Mouse (Mus musculus) layer of hippocampus, adult 2 months (tissue): ENCODE data around the gene Chst3. TPM values are rescaled to one million over a fixed set of nuclear protein-coding genes. Genes with fewer than 3 reads are reported as not detected.
"Not testable (repeated sequence)": the region's sequence is repeated elsewhere in the genome, so short reads cannot be mapped to it uniquely, and the experiment has no call there.

Experiments
- DNase-seq, 2 experiments: peaks; one replicate each; pipeline ENCODE4 v3.0.0; 2022; ENCODE audit warnings: low spot score in 2 of 2
- H3K27ac ChIP-seq: fragments of 200-600 bp; 2 replicates; pipeline ENCODE4 v1.8.1; 2022
- H3K4me3 ChIP-seq: fragments of 200-600 bp; 2 replicates; pipeline ENCODE4 v1.8.1; 2022; ENCODE audit warnings: mild to moderate bottlenecking
- CTCF ChIP-seq: fragments of 200-600 bp; conservative IDR thresholded peaks from 2 replicates; pipeline ENCODE4 v1.8.1; 2022; ENCODE audit warnings: antibody characterized with exemption, mild to moderate bottlenecking, moderate library complexity
- total RNA-seq, 2 experiments: library from RNA; stranded (reverse); gene quantifications; 2 replicates each; pipeline ENCODE4 v1.2.3; 2021

The Chst3 gene
- total RNA-seq, 2 experiments from 2014 or later = 1.2 to 1.8 TPM

GRCm38 (mm10) chr10:60246519-60246918, 27.5 kb upstream of the Chst3 start:
- Histone ChIP-seq H3K4me3 (no peak overlapping the region), H3K27ac (no peak overlapping the region)
- peak; percentile 81 for TF ChIP-seq CTCF
- DNase-seq = peak; percentile 29 to 64

- DNase-seq = no peak
- no peak for TF ChIP-seq CTCF
- Histone ChIP-seq H3K27ac (no peak overlapping the region), H3K4me3 (no peak overlapping the region)
Observed at GRCm38 (mm10) chr10:60245635-60246034, 26.6 kb upstream of the Chst3 start.

GRCm38 (mm10) chr10:60245041-60245440, 26.0 kb upstream of the Chst3 start:
- H3K4me3 ChIP-seq = no peak overlapping the region
- peak; percentile 100 for TF ChIP-seq CTCF
- no peak overlapping the region for H3K27ac ChIP-seq
- DNase-seq = peak; percentile 87 to 92

GRCm38 (mm10) chr10:60243941-60244340, 24.9 kb upstream of the Chst3 start:
- H3K4me3 ChIP-seq = no peak overlapping the region
- no peak for TF ChIP-seq CTCF
- DNase-seq = no peak
- no peak overlapping the region for H3K27ac ChIP-seq

GRCm38 (mm10) chr10:60240416-60240815, 21.4 kb upstream of the Chst3 start:
- no peak overlapping the region for H3K4me3 ChIP-seq
- no peak overlapping the region for H3K27ac ChIP-seq
- no peak for TF ChIP-seq CTCF
- no peak for DNase-seq

- no peak overlapping the region for H3K27ac ChIP-seq
- H3K4me3 ChIP-seq = no peak overlapping the region
- TF ChIP-seq CTCF = peak; percentile 86
- DNase-seq = peak in 1 of 2 experiments; percentile 72
Observed at GRCm38 (mm10) chr10:60237475-60238154, 18.6 kb upstream of the Chst3 start.

GRCm38 (mm10) chr10:60235876-60236275, 16.8 kb upstream of the Chst3 start:
- not testable (repeated sequence) for H3K4me3 ChIP-seq, DNase-seq, H3K27ac ChIP-seq

- TF ChIP-seq CTCF = peak; percentile 35
- H3K27ac ChIP-seq = no peak overlapping the region
- H3K4me3 ChIP-seq = no peak overlapping the region
- no peak for DNase-seq
Observed at GRCm38 (mm10) chr10:60234006-60234405, 14.9 kb upstream of the Chst3 start.

- DNase-seq = no peak
- TF ChIP-seq CTCF = no peak
- H3K4me3 ChIP-seq = no peak overlapping the region
- no peak overlapping the region for H3K27ac ChIP-seq
Observed at GRCm38 (mm10) chr10:60230321-60231088, 11.4 kb upstream of the Chst3 start.

GRCm38 (mm10) chr10:60229113-60229512, 10.1 kb upstream of the Chst3 start:
- no peak for TF ChIP-seq CTCF
- no peak for DNase-seq
- no peak overlapping the region for H3K4me3 ChIP-seq

GRCm38 (mm10) chr10:60227666-60228065, 8.6 kb upstream of the Chst3 start:
- TF ChIP-seq CTCF = no peak

More at GRCm38 (mm10) chr10:60229113-60229512, 10.1 kb upstream of the Chst3 start:
- H3K27ac ChIP-seq = no peak overlapping the region

GRCm38 (mm10) chr10:60224601-60225000, 5.5 kb upstream of the Chst3 start:
- TF ChIP-seq CTCF = no peak
- Histone ChIP-seq H3K4me3 (no peak overlapping the region), H3K27ac (no peak overlapping the region)
- DNase-seq = no peak

More at GRCm38 (mm10) chr10:60227666-60228065, 8.6 kb upstream of the Chst3 start:
- H3K27ac ChIP-seq = no peak overlapping the region
- no peak for DNase-seq
- H3K4me3 ChIP-seq = no peak overlapping the region

- TF ChIP-seq CTCF = peak; percentile 45
- not testable (repeated sequence) for H3K4me3 ChIP-seq, DNase-seq, H3K27ac ChIP-seq
Observed at GRCm38 (mm10) chr10:60221571-60222259, 2.7 kb upstream of the Chst3 start.
